ENCODE assay signal across 39 mouse cellular contexts in the genomic region with DNA sequence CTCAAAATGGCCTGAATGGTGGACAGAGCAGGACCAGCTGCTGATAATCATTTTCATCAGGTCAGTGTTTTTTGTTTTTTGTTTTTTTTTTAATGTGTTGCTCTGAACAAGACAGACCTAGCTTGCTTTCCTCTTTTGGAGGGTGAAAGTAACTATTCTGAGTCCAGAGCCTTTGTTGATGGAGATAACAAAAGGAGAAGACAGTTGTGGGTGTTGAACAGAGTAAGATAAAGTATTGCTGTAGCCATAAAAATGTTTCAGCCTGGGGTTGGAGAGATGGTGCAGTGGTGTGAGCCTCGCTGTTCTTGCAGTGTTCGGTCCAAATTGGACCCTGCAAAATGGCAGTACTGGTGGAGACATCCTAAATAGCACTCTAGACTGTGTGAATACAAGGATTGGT. TPM values are rescaled to one million over a fixed set of nuclear protein-coding genes. Genes with fewer than 3 reads are reported as not detected.
"Had no signal": no experiment of that assay in that cellular context is flagged by ENCODE, and none has a peak within 500 bp of the region (broad histone marks: within the 10 kb centered on the region; RNA-seq: fewer than 3 reads in every experiment).

No protein-coding gene starts in this region.

- DNase-seq: heart, postnatal 10 days; heart, postnatal 14 days; heart, postnatal 36 days; heart, postnatal 4 days; kidney, adult 11 months; kidney, adult 18-20 months; kidney, adult 2 months; kidney, adult 8-10 months; kidney, adult 9 months; kidney, postnatal 10 days; kidney, postnatal 14 days; kidney, postnatal 25 days; kidney, postnatal 36 days; kidney, postnatal 4 days; layer of hippocampus, adult 9-11 months; layer of hippocampus, postnatal 36 days had no signal

- H3K4me3 ChIP-seq: heart, embryonic 12.5 days; heart, embryonic 13.5 days; heart, embryonic 15.5 days; hindbrain, embryonic 10.5 days; hindbrain, embryonic 12.5 days; hindbrain, embryonic 13.5 days; hindbrain, embryonic 15.5 days; intestine, embryonic 15.5 days; kidney, embryonic 15.5 days; layer of hippocampus, adult 2 months; left cerebral cortex, adult 2 months had no signal

- H3K9ac ChIP-seq: heart, embryonic 12.5 days; heart, embryonic 13.5 days; heart, embryonic 15.5 days; hindbrain, embryonic 12.5 days; hindbrain, embryonic 13.5 days; hindbrain, embryonic 14.5 days; hindbrain, embryonic 15.5 days; intestine, embryonic 15.5 days; kidney, embryonic 15.5 days had no signal

- H3K4me1 ChIP-seq: heart, embryonic 12.5 days; heart, embryonic 13.5 days; heart, embryonic 15.5 days; hindbrain, embryonic 12.5 days; hindbrain, embryonic 15.5 days; intestine, embryonic 15.5 days; kidney, embryonic 15.5 days had no signal

- H3K27me3 ChIP-seq: hindbrain, embryonic 15.5 days; intestine, embryonic 15.5 days; kidney, embryonic 15.5 days had no signal

- H3K9me3 ChIP-seq: heart, embryonic 15.5 days; hindbrain, embryonic 12.5 days; hindbrain, embryonic 15.5 days; intestine, embryonic 15.5 days had no signal

- H3K27ac ChIP-seq: heart, embryonic 13.5 days; heart, embryonic 15.5 days; hindbrain, embryonic 10.5 days; hindbrain, embryonic 12.5 days; hindbrain, embryonic 13.5 days; hindbrain, embryonic 14.5 days; hindbrain, embryonic 15.5 days; hindbrain, postnatal 0 days; intestine, embryonic 15.5 days; kidney, embryonic 15.5 days; kidney, postnatal 0 days; layer of hippocampus, adult 2 months; left cerebral cortex, adult 2 months had no signal

- H3K36me3 ChIP-seq: heart, embryonic 12.5 days; heart, embryonic 13.5 days; heart, embryonic 15.5 days; hindbrain, embryonic 10.5 days; hindbrain, embryonic 12.5 days; hindbrain, embryonic 13.5 days; hindbrain, embryonic 15.5 days; intestine, embryonic 15.5 days; kidney, embryonic 15.5 days had no signal

RNA-seq across cellular contexts. Expression of a gene that starts 2.8 kb away (rescaled TPM):
- total RNA-seq: heart, postnatal 14 days; hematopoietic stem cell, adult 5-6 weeks; layer of hippocampus, adult 18-20 months; layer of hippocampus, adult 2 months; layer of hippocampus, adult 8-10 months; left cerebral cortex, adult 18-20 months; left cerebral cortex, adult 2 months had no signal
- polyA plus RNA-seq: heart, embryonic 11.5 days; hindbrain, embryonic 10.5 days; hindbrain, embryonic 11.5 days; hindbrain, embryonic 12.5 days; hindbrain, embryonic 14.5 days; intestine, embryonic 14.5 days; intestine, embryonic 15.5 days; intestine, embryonic 16.5 days; kidney, adult 2 months; kidney, embryonic 15.5 days; kidney, embryonic 16.5 days had no signal
